Mouse (Mus musculus) T-helper 17 cell (primary cell): Measurements from ENCODE around the gene Pmch.

Experiments used
- in situ Hi-C, 2 experiments: fragments of 300-600 bp; cut with MboI, MseI; formaldehyde crosslinking; loops; 1 replicate in 1 of 2; 2 replicates in 1 of 2; pipeline ENCODE4 v1.15.1; 2025; ENCODE audit warnings: high pct_unique_total_duplicates in 2 of 2

Gene Pmch

GRCm38 (mm10) chr10:88090772-88091171, at the start of gene Pmch:
TSS of gene Pmch (plus strand) at chr10:88091072.
- in situ Hi-C loops, result no loop called here

- in situ Hi-C loops, result loop anchor here in 1 of 2 experiments (10.0 kb wide), 1 partner anchor 1849 kb away; no protein-coding TSS in a partner anchor
Observed at GRCm38 (mm10) chr10:88044297-88044696, 46.6 kb upstream of the Pmch start.

DNA sequence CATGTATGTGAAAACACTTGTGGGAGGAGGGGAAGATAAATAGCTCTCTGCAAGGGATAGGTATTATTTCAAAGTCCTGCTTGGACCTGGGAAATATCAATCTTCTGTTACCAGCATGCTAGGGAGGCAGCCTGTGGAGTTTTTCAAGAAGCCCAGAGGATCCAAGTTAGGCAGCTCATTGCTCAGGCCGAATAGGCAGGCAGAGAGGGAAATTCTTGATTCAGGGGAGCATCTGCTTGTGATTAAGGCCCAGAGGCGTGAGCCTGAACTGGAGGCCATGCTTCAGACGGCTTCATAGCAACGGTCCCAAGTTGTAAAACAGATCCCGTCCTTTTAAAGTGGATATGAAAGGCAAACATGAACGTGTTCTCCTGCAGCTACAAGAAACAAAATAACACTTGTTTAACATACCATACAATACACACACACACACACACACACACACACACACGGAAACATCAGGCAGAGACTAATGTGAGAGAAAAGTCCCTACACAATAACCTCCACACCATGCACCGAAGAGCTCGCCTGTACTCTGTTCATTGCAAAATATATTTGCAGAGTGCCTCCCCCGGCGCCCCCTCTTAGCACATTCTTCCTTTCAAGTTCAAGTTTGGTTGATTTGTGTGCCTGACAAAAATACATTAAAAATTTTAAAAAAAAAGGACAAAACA, 44.6 kb upstream of the Pmch start:
- in situ Hi-C loops, result loop anchor here in 1 of 2 experiments (10.0 kb wide), 1 partner anchor 1851 kb away; no protein-coding TSS in a partner anchor

GRCm38 (mm10) chr10:88054233-88054985, 36.5 kb upstream of the Pmch start:
- in situ Hi-C loops, result no loop called here

GRCm38 (mm10) chr10:88056950-88057649, 33.8 kb upstream of the Pmch start:
- in situ Hi-C loops, result no loop called here

GRCm38 (mm10) chr10:88063436-88063835, 27.4 kb upstream of the Pmch start:
- in situ Hi-C loops, result no loop called here

- in situ Hi-C loops, result no loop called here
Observed at GRCm38 (mm10) chr10:88064872-88065271, 26.0 kb upstream of the Pmch start.

DNA sequence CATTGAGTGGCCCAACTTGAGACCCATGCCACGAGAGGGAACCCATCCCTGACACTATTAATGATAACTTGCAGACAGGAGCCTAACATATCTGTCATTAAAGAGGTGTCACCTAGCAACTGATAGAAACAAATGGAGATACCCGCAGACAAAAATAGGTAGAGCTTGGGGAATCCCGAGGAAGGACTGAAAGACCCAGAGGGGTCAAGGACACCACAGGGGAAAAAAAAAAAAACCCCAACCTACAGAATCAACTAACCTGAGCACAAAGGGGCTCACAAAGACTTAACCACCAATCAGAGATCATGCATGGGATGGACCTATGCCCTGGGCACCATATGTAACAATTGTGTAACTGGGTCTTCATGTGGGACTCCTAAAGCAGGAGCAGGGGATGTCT, 23.5 kb upstream of the Pmch start:
- in situ Hi-C loops, result no loop called here

DNA sequence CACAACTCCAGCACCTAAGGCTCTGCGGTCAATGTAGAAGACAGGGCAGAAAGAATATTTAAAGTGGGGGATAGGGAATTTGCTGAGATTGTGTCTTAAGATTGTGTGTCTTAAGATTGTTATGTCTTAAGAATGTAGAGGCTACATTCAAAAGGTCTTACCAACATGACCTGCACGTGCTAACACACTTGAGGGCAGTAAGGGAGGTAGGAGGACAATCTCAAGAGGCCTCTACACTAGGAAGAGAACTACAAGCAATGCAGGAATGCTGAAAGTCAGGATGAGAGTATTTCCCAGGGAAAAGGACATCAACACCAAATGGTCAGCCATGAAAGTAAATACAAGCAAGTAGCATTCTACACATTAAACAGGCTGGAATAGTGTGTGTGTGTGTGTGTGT, 15.3 kb downstream of the Pmch start:
- in situ Hi-C loops, result loop anchor here in 1 of 2 experiments (25.0 kb wide), 1 partner anchor 544 kb away; no protein-coding TSS in a partner anchor

DNA sequence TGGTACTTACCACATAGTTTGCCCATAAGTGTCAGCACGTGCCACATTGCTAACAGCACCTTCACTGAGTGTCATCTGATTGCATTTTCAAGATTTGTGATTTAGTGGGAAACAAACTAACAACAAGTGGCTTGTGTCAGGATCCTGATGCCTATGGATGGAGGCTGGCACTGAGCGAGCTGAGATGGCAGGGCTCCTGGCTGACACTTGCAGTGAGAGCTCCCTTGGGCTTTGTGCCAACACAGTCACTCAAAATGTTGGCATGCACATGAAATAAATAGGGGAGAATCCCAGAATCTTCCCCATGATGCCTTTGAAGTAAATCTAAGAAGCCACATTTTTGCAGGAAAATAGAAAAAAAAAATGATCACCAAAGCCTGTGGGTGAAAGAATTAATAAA, 22.4 kb downstream of the Pmch start:
- in situ Hi-C loops, result loop anchor here in 1 of 2 experiments (25.0 kb wide), 1 partner anchor 551 kb away; no protein-coding TSS in a partner anchor

DNA sequence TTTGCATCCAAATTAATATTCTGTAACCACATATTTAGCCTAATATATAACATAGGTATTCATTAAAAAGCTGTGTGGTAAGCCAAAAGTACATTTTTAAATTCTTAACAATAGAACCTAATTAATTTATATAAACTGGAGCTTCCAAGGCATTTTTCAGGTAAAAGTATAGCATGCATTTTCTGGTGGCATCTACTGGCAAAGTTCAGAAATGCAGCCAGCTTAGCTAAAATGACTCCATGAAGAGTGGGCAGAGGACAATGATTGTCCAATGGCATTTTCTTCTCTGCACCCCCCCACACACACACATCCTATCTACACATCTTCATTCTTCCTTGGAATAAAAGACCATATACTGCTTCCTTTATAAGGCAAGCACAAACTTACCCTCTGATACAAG, 28.8 kb downstream of the Pmch start:
- in situ Hi-C loops, result loop anchor here in 1 of 2 experiments (25.0 kb wide), 1 partner anchor 557 kb away; no protein-coding TSS in a partner anchor

- in situ Hi-C loops, result no loop called here
Observed at GRCm38 (mm10) chr10:88135630-88136029, 44.8 kb downstream of the Pmch start.
